ENCODE assay signal across 17 mouse cellular contexts in genomic region chr13:16968995-16969394, GRCm38 (mm10).
"Had no signal": no experiment of that assay in that cellular context is flagged by ENCODE, and none has a peak within 500 bp of the region (broad histone marks: within the 10 kb centered on the region; RNA-seq: fewer than 3 reads in every experiment).

No protein-coding gene starts in this region.

- H3K4me1 ChIP-seq: limb, embryonic 13.5 days; midbrain, embryonic 10.5 days; neural tube, embryonic 15.5 days had no signal

- H3K4me3 ChIP-seq: limb, embryonic 13.5 days; midbrain, embryonic 10.5 days; myocyte; neural tube, embryonic 15.5 days had no signal

- H3K27me3 ChIP-seq: limb, embryonic 13.5 days; neural tube, embryonic 15.5 days had no signal

- H3K27ac ChIP-seq: limb, embryonic 13.5 days; liver, embryonic 14.5 days; midbrain, embryonic 10.5 days; neural tube, embryonic 15.5 days; stomach, postnatal 0 days had no signal

- DNase-seq: kidney, adult 8-10 months; kidney, postnatal 25 days; layer of hippocampus, adult 9-11 months; layer of hippocampus, postnatal 36 days; left cerebral cortex, postnatal 4 days; lung, adult 2 months; lung, postnatal 4 days; midbrain, embryonic 14.5 days; right cerebral cortex, postnatal 14 days; thymus, adult 18-20 months; thymus, postnatal 14 days had no signal
